Mouse (Mus musculus) bone marrow macrophage, adult 2 months (primary cell): ENCODE measurements around the gene Fut1.

Experiments
- CTCF ChIP-seq: IDR thresholded peaks from 2 replicates; pipeline ENCODE4 v1.5.1; 2012; ENCODE audit warnings: low read depth, mild to moderate bottlenecking, low read length, moderate library complexity
- POLR2A ChIP-seq: IDR thresholded peaks from 2 replicates; pipeline ENCODE4 v1.6.1; 2012; ENCODE audit warnings: mild to moderate bottlenecking, low read depth, low read length, borderline replicate concordance

- TF ChIP-seq CTCF, result no peak
- no peak for TF ChIP-seq POLR2A
Measured at GRCm38 (mm10) chr7:45635711-45636688, 18.9 kb downstream of the Fut1 start.
